Mouse (Mus musculus) olfactory bulb, adult 2 months (tissue): ENCODE data around the gene Kxd1. TPM values are rescaled to one million over a fixed set of nuclear protein-coding genes. Genes with fewer than 3 reads are reported as not detected.

Source experiments
- H3K27ac ChIP-seq: fragments of 200-500 bp; 2 replicates; pipeline ENCODE4 v1.5.1; 2012; ENCODE audit warnings: low read depth, low read length; ENCODE audit not compliant: insufficient read depth
- H3K4me1 ChIP-seq: fragments of 200-500 bp; 2 replicates; pipeline ENCODE4 v1.6.1; 2012; ENCODE audit warnings: low read length; ENCODE audit not compliant: control insufficient read depth, insufficient read depth
- H3K4me3 ChIP-seq: fragments of 200-500 bp; 2 replicates; pipeline ENCODE4 v1.5.1; 2012; ENCODE audit warnings: mild to moderate bottlenecking, low read depth, low read length, moderate library complexity; ENCODE audit not compliant: insufficient read depth
- CTCF ChIP-seq: fragments of 200-500 bp; IDR thresholded peaks from 2 replicates; pipeline ENCODE4 v1.5.1; 2012; ENCODE audit warnings: low read depth, mild to moderate bottlenecking, low read length, moderate library complexity; ENCODE audit not compliant: insufficient read depth
- POLR2A ChIP-seq: fragments of 200-500 bp; IDR thresholded peaks from 2 replicates; pipeline ENCODE4 v1.6.1; 2012; ENCODE audit warnings: mild to moderate bottlenecking, low read depth, low read length, moderate library complexity; ENCODE audit not compliant: insufficient read depth
- WGBS: fragments of 180-500 bp; shearing (Covaris S2); methylation state at CpG from one replicate; pipeline ENCODE4 v1.1.7; 2018; 5-methylcytosine and 5-hydroxymethylcytosine counted together
- polyA plus RNA-seq: library from polyadenylated mRNA; stranded (reverse); fragments of >200 nt; gene quantifications from 2 replicates; pipeline ENCODE4 v1.2.4, GENCODE M21; 2012; ENCODE audit warnings: low replicate concordance; ENCODE audit not compliant: missing spikeins, insufficient read depth, insufficient read length

Gene Kxd1
- not detected in 2 replicates for polyA plus RNA-seq

DNA sequence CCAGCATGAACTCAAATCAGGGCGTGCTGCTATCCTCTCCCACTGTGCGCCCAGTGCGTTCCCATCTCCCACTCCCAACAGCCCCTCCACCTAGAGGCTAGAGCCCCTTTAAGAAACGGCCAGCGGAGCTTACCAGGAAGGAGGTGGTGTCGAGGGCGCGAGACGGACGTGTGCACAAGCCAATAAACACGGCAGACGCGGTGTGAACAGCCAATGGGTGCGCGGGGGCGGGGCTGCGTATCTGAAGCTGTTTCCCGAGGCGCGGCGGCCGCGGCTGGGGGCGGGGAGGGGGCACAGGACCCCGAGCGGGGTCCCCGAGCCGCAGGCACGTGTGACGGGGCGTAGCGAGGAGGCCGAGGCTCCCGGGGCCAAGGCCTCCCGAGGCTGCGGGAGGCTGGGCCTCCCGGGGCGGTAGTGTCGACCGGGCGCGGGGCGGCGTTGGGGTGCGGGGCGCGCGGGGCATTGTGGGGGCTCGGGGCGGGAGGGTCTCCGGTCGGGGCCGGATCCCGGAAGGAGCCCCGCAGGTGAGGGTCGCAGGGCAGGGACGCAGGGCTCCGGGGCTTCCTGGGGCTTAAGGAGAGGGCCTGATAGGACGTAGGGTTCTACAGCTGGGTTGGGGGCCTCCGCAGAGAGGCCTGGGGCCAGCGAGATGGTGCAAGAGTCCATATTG, at the start of gene Kxd1, which contains the start of gene Fkbp8:
Gene Kxd1 (minus strand): TSS at position 445 of the 670 bp plus-strand sequence.
Gene Fkbp8 (plus strand): TSS at position 213 of the 670 bp plus-strand sequence.
- peak within 1 kb of the TSS; percentile 63 for H3K27ac ChIP-seq
- peak within 1 kb of the TSS; percentile 89 for H3K4me3 ChIP-seq
- TF ChIP-seq CTCF (no peak), POLR2A (no peak)
- peaks cover 12% of the 10 kb centered on the region for H3K4me1 ChIP-seq
- 1% methylated on average over 61 of the region's 61 CpGs for WGBS

DNA sequence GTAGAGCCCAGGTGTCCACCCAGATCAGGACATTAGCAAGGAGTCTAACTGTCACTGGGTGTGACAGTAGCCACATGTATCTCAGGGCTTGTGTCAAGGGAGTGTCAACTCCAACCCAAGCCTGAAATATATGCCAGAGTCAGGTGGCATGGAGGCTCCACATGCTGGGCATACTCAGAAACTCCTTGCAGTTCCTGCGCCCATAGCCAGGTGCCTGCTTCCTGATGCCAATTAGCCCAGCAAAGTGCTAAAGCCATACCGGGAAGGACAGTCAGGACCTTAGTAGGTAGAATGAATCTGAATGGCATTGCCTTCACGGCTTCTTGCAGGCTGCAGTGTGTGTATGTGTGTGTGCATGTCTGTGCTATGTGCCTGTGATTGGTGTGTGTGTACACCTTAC, 49.5 kb upstream of the Kxd1 start:
- H3K27ac ChIP-seq = no peak overlapping the region
- WGBS = 87% methylated on average over 3 of the region's 3 CpGs
- H3K4me1 ChIP-seq = peaks cover 5% of the 10 kb centered on the region; the same call in 1 of the 2 replicates
- no peak for TF ChIP-seq POLR2A
- no peak for TF ChIP-seq CTCF
- H3K4me3 ChIP-seq = no peak overlapping the region

DNA sequence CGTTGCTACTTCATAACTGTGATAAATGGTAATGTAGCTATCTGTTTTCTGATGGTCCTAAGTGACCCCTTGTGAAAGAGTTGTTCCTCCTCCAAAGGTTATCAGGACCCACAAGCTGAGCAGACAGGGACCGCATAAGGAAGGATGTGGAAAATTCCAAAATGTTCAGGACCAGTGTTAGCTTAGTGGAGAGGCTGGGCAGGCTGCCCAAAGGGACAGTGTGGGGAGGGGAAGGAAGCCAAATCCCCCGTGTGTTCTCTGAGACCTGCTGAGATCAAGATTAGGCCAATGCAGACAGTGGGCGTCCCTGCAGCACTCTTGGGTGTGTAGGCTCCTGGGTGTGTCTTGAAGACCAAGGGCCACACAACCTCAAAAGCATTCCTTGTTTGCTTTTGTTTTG, 47.2 kb upstream of the Kxd1 start:
- 55% methylated on average over 4 of the region's 4 CpGs for WGBS
- no peak overlapping the region for H3K27ac ChIP-seq
- peaks cover 18% of the 10 kb centered on the region for H3K4me1 ChIP-seq
- no peak overlapping the region for H3K4me3 ChIP-seq
- no peak for TF ChIP-seq CTCF
- TF ChIP-seq POLR2A = no peak

DNA sequence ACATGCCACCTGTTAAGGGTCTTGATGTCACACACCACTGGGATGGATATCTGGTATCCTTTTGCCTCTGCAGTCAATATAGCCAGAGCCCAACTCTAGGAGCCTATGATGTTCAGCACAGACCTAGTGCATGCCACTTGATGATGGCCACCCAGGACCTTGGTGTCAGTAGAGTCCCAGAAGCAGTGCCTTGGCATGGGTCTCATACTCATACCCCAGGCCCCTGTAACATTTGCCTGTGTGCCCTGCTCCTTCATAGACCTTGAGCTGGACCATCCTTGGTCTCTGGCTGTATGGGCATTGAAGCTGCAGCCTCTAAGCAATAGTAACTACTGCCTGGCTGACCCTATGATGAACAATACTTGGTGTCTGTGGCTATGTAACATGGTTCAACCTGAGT, 46.5 kb upstream of the Kxd1 start:
- no peak overlapping the region for H3K27ac ChIP-seq
- TF ChIP-seq POLR2A = no peak
- no peak for TF ChIP-seq CTCF
- H3K4me3 ChIP-seq = no peak overlapping the region
- peaks cover 20% of the 10 kb centered on the region for H3K4me1 ChIP-seq

DNA sequence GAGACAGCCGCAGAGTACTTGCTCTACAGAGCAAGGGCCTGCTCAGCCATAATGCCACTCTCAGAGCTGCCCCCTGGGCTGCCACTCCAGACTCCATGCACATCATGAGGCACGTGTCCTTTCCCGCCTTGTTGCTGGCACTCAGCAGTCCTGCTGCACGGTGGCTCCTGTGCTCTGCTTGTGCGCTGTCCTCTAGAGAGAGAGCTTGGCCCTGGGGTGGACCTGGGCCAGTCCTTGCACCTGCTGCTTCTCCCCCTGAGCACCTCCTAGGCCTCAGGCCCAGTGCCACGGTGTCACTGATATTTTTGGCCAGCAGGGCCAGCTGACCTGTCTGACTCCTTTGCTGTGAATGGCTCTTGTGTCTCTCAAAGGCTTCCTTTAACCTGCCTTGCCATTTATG, 43.2 kb upstream of the Kxd1 start:
- TF ChIP-seq CTCF (no peak), POLR2A (no peak)
- Histone ChIP-seq H3K4me1 (peaks cover 20% of the 10 kb centered on the region), H3K4me3 (no peak overlapping the region), H3K27ac (no peak overlapping the region)
- 57% methylated on average over 6 of the region's 6 CpGs for WGBS

DNA sequence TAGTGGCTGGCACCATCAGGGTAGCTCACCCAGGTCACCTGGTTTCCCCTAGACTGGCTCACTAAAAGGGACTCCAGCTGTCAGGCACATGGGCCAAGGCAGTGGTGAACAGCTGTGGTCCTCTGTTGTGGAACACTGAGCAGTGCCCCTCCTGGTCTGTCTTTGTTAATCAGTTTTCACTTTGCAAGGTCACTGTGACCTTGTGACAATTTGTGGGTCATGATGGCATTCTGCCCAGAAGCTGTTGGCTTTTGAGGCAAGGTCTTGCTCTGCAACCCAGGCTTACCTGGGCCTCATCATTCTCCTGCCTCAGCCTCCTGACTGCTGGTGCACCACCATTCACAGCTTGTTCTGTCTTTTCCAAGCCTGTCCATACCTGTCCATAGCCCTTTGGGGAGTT, 42.6 kb upstream of the Kxd1 start:
- no peak overlapping the region for H3K4me3 ChIP-seq
- TF ChIP-seq CTCF = no peak
- no peak for TF ChIP-seq POLR2A
- H3K27ac ChIP-seq = no peak overlapping the region
- peaks cover 25% of the 10 kb centered on the region for H3K4me1 ChIP-seq

DNA sequence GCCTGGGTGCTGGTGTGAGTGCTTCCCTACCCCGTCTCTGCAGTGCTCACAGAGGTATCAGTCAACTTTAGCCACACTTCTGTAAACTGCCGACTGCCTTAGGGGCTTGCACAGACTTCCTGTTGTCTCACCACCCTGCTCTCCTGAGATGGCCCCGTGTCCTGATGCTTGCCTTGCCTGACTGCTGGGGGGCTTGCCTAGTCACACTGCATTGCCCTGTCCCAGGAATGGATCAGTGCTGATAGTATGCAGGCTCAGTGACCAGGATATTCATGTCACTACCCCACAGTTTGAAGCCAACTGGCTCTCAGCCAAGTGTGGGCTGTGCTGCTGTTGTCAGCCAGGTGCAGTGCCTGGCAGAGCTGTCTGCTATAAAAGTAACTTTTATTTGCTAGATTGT, 37.8 kb upstream of the Kxd1 start:
- 63% methylated on average over 3 of the region's 3 CpGs for WGBS
- TF ChIP-seq POLR2A = no peak
- Histone ChIP-seq H3K27ac (no peak overlapping the region), H3K4me3 (no peak overlapping the region), H3K4me1 (peaks cover 37% of the 10 kb centered on the region)

DNA sequence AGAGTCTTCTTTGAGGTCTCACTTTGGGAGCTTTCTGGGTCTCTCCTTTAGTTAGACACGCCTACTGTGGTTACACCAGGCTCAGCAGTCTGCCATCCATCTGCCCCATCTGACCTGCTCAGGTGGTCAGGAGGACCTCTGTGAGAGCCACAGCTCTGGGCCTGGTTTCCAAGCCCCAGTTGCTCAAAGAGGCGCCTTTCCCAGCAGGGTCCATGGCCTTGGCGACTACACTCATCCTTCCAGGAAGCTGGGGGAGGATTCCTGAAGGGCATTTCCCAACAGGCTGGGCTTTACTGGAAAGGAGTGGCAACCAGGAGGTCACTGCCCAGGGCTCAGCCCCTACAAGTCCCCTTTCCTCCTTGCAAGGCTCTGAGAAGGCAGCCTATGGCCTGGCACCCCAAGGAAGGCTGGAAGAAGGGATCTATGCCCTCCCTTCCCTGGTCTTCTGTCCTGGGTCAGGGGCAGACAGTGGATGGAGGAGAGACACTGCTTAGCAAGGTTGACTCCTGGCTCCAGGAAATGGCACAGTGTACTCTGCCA, 37.0 kb upstream of the Kxd1 start:
- Histone ChIP-seq H3K4me1 (peaks cover 39% of the 10 kb centered on the region), H3K4me3 (no peak overlapping the region), H3K27ac (no peak overlapping the region)
- no peak for TF ChIP-seq POLR2A
- TF ChIP-seq CTCF = no peak
- WGBS = 80% methylated on average over 3 of the region's 3 CpGs

DNA sequence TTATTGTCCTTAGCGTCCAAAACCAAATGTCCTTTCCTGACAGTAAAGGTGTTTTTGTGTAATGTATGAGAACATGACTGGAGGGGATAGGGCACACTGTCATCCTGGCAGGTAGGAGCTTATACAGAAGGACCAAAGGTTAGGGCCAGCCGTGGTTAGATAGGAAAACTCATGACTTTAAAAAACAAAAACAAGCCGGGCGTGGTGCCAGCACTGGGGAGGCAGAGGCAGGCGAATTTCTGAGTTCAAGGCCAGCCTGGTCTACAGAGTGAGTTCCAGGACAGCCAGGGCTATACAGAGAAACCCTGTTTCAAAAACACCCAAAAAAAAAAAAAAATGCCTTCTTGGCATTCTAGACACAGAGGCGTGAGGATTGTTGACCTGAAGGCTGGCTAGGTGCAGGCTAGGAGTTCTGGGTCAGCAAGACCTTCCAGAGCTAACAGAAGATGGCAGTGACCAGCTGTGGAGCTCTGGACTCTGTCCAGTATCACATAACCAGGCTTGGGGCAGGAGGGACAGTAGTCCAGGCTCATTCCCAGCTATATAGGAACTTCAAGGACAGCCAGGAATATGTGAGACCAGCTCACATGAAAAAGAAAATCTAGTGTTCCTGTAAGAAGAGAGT, 36.1 kb upstream of the Kxd1 start:
- TF ChIP-seq CTCF = no peak
- Histone ChIP-seq H3K4me3 (no peak overlapping the region), H3K4me1 (peaks cover 41% of the 10 kb centered on the region), H3K27ac (no peak overlapping the region)
- 92% methylated on average over 6 of the region's 6 CpGs for WGBS
